Mouse (Mus musculus): Measurements from ENCODE around the gene Tex14.
"Not testable (repeated sequence)": the region's sequence is repeated elsewhere in the genome, so short reads cannot be mapped to it uniquely, and the experiment has no call there.

Tex14 gene

DNA sequence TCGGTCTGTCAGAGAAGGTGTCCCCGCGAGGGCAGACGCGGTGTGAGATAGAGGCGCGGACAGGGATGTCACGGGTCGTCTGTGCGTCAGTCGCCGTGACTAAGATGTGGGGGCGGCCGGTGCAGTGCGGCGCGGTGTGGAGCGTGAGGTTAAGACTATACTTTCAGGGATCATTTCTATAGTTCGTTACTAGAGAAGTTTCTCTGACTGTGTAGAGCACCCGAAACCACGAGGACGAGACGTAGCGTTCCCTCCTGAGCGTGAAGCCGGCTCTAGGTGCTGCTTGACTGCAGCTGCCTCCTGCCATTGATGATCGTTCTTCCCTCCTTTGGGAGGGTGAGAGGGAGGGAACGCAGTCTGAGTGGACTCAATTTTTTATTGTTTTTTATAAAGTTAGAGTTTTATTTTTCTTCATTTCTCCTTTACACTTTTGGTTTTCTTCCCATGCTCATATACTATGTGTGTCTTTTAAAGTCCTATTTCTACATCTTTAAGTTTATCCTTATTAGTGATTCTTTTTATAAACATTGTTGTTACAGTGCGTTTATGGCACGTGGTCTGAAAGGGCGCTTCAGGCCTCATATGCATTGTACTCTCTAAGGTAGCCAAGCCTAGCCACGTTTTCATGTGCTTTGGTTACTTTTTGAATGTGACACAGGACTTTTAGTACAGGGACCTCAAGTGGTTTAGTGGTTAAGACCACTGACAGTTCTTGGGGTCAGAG, 43.8 kb downstream of the Tex14 start:
- peak; percentile 66 for DNase-seq (ENCODE audit: extremely low spot score, low spot score)

DNA sequence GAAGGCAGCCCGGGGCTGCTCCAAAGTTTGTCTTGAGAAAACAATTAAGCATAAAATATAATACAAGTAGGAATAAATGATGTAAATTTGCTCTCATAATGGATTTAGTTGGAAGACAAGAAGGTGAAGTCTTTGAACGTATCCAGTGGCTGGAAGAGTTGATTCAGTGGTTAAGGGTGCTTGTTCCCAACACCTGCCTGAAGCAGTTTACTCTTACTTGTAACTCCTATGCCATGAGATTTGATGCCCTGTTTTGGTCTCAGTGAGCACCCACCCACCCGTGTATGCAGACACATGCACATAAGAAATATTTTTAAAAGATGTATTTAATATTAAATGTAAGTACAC, 44.3 kb downstream of the Tex14 start:
- no peak for DNase-seq (ENCODE audit: extremely low spot score, low spot score)

DNA sequence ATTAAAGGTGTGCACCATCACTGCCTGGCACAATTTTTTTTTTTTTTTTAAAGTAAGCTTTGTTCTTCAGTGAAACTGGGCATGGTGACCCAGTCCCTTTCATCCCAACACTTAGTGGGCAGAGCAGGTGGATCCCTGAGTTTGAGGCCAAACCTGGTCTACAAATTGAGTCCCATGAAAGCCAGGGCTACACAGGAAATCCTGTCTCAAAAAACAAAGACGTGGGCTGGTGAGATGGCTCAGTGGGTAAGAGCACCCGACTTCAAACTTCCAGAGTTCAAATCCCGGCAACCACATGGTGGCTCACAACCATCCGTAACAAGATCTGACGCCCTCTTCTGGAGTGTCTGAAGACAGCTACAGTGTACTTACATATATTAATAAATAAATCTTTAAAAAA, 45.0 kb downstream of the Tex14 start:
- DNase-seq (ENCODE audit: extremely low spot score, low spot score), result not testable (repeated sequence)

DNA sequence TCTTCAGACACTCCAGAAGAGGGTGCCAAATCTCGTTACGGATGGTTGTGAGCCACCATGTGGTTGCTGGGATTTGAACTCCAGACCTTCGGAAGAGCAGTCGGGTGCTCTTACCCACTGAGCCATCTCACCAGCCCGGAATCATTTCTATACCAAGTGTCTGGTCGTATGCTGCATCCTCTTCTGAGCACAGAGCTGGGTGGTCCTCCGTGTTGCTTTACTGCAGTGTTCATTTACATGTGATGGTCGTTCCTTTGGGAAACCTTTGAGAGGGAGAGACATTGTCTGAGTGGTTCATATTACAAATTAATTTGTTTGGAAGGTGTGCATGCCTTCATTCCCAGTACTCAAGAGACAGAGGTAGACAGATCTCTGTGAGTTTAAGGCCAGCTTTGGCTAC, 47.9 kb downstream of the Tex14 start:
- DNase-seq (ENCODE audit: extremely low spot score, low spot score), result not testable (repeated sequence)

DNA sequence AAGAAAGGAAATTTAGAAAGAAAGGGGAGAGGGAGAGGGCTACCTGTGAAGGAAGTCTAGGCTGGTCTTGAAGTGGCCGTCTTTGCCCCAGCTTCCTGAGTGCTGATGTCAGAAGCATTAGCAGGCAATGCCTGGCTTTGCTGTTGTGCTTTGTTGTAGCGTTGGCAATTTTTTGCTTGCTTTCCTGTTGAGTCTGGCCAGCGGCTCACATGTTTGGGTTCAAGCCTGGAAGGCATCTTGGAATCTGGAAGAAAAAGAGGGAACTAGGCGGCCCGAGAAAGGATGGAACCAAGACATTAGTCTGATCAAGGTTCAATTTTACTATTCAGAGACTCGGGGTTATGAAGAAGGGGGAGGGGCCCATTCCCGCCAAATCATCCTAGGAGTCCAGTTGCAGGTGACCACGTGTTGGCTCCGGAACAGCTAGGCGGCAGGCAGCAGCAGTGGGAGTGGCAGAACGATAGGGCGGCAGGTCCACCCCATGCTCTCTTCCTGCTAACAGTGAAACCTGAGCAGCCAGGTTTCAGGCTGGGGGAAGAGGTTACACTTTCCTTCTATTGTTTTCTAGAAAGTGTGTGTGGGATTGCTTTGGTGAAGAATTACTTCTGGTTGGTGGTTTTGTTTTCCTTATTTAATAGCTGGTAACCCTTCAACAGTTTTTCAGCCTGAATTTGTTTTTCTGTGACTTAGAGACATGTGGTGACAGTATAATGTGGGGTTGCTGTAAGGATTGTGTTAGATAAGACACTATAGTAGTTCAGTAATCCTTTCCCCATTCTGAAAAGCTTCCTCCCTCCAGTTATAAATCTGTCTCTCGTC, 48.6 kb downstream of the Tex14 start:
- DNase-seq (ENCODE audit: extremely low spot score, low spot score), result no peak

DNA sequence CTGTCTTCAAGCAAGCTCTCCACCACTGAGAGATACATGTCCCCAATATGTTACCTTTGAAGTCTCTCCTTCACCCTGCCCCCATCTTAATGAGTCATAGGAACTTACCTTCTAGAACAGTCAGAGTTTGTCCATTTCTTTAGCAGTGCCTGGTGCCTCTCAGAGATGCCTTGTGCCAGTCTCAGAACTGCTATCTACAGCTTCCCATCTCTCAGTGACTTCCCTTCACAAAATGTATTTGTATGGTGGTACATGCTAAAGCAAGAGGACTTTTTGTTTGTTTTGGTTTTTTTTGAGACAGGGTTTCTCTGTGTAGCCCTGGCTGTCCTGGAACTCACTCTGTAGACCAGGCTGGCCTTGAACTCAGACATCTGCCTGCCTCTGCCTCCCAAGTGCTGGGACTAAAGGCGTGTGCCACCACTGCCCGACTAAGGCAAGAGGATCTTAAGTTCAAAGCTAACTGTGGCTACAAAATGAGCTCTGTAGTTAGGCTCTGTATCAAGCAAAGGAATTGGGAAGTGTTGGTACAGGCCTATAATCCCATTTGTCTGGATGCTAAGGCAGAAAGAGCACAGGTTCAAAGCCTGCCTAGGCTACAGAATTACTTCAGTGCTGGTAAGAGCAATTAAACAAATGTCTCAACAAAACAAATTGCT, 49.3 kb downstream of the Tex14 start:
- DNase-seq (ENCODE audit: extremely low spot score, low spot score), result no peak

DNA sequence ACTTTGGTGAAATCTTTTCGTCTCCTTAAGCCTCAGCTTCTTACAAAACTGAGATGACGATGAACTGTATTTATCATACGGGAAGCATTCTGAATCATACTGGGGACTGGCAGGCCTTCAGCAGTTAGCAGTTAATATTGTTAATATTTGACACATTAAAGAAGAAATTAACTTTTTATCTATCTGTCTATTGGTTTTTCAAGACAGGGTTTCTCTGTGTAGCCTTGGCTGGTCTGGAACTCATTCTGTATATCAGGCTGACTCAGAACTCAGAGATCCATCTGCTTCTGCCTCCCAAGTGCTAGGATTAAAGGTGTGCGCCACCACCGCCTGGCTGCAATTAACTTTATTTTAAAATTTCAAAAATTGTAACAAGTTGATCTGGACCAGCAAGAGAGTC, 50.7 kb downstream of the Tex14 start:
- DNase-seq (ENCODE audit: extremely low spot score, low spot score), result no peak

DNA sequence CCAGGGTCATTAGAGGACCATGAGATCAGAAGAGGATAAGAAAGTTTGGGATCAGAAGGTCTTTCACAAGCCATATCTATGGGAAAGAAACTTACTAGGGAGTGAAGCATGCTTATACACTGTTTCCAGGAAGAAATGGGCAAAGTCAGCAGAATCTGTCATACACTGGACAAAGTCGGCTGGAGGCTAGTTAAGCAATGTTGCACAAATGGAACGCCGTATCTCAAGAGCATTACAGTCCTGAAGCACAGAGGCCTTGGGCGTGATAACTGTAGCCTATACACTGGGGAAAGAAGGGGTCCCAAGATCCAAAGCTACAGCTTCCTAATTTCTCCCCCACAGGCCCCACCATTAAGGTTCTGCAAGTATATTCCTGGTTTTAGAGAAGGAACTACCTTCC, 51.1 kb downstream of the Tex14 start:
- DNase-seq (ENCODE audit: extremely low spot score, low spot score), result no peak

DNA sequence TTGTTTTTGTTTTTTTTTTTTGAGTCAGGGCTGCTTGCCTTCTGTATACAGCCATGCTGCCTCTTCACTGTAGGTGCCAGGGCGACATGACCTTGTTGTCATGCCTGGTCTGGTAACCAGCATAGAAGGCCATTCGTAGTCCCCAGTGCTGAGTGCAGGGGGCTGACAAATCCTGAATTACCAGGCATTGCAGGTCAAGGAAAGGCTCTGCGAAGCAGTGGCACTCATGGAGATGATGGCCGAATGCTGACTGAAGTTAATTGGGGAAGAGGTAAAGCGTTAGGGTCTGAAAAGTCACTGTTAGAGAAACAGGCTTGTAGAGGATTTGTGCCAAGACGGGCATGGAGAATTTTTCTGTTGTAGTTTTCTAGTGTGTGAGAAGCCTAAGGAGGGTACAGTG, 55.7 kb downstream of the Tex14 start:
- no peak for DNase-seq (ENCODE audit: extremely low spot score, low spot score)

DNA sequence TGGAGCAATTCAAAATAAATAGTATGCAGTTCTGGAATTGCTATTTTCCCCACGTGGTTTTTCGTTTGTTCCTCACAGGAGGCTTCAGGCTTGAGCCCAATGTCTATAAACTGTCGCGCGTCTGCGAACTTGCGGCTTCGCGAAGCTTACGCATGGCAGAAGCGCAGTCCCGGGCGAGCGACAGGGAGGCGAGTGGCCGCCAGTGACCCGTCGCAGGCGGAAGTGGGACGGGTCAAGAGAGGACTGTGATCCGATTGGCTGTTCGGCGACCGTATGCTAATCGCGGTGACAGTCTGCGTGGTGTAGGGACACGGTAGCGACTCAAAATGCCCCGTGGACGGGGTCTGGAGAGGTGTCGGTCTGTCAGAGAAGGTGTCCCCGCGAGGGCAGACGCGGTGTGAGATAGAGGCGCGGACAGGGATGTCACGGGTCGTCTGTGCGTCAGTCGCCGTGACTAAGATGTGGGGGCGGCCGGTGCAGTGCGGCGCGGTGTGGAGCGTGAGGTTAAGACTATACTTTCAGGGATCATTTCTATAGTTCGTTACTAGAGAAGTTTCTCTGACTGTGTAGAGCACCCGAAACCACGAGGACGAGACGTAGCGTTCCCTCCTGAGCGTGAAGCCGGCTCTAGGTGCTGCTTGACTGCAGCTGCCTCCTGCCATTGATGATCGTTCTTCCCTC, 57.1 kb downstream of the Tex14 start:
- DNase-seq (ENCODE audit: extremely low spot score, low spot score), result peak; percentile 65

DNA sequence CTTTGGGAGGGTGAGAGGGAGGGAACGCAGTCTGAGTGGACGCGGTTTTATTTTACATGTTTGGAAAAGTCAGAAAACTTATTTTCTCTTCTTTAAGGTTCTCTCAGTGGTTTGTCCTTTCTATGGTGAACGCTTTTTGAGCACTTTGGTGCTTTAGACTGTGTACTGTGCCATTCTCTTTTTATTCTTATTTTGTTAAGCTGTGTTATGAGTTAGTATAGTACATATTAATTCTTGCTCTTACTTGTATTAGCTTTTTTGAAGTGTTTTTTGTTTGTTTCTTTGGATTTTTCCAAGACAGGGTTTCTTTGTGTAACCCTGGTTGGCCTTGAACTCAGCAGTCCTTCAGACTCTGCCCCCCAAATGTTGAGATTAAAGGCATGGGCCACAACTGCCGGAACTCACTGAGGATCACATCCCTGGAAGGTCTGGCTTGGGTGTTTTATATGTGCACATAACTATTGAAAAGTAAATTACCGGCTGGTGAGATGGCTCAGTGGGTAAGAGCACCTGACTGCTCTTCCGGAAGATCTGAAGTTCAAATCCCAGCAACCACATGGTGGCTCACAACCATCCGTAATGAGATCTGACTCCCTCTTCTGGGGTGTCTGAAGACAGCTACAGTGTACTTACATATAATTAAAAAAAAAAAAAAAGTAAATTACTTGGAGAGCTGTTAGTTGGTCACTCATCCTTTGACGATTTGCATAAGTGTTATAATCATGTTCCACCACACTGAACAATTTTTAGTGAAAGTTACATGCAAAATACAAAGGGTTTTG, 57.8 kb downstream of the Tex14 start:
- DNase-seq (ENCODE audit: extremely low spot score, low spot score), result peak; percentile 54

DNA sequence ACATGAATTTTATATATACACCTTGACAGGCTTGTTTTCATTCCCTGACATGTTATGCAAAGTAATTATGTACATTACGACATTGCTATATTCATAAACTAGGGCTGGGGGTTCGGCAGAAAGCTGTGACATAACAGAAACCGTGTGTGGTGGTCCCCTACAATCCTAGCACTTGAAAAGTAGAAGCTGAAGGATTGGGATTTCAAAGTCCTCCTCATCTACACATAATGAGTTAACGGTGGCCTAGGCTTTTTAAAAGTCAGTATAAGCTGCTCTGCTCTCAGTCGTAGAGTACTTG, 58.3 kb downstream of the Tex14 start:
- DNase-seq (ENCODE audit: extremely low spot score, low spot score), result no peak

DNA sequence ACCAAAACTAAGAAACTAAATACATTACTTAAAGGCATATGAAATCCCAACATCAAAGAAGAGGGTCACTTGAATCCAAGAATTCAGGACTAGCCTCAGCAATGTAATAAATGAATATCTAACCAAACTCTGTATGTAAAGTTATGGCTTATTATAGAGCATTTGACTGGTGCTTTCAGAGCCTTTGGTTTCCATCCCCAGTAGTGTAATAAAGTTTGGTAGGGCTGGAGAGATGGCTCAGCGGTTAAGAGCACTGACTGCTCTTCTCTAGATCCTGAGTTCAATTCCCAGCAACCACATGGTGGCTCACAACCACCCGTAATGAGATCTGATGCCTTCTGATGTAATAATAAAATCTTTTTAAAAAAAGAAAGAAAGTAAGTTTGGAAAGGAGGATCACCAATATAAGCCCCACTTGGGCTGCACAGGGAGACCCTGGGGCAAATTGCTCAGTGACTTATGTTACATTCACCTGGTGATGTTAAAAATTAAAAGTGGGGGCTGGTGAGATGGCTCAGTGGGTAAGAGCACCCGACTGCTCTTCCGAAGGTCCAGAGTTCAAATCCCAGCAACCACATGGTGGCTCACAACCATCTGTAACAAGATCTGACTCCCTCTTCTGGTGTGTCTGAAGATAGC, 59.0 kb downstream of the Tex14 start:
- DNase-seq (ENCODE audit: extremely low spot score, low spot score), result not testable (repeated sequence)

DNA sequence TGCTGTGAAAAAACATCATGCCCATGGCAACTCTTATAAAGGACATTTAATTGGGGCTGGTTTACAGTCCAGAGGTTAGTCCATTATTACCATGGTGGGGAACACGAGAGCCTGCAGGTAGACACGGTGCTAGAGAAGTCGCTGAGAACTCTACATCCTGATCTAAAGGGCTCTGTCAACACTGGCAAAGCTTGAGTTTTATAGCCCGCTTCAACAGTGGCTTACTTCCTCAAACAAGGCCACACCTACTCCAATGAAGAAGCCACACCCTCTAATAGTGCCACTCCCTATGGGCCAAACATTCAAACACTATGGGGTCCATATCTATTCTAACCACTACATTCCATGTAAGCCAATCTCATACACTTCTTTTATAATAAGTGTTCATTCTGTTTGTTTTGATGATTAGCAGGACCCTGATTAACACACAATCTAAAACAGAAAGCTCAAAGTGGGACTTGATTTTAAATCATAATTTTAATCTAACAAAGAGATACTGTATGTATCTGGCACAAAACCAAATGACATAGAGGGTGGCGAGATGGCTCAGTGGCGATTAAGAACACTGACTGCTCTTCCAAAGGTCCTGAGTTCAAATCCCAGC, 61.2 kb downstream of the Tex14 start:
- DNase-seq (ENCODE audit: extremely low spot score, low spot score), result no peak

DNA sequence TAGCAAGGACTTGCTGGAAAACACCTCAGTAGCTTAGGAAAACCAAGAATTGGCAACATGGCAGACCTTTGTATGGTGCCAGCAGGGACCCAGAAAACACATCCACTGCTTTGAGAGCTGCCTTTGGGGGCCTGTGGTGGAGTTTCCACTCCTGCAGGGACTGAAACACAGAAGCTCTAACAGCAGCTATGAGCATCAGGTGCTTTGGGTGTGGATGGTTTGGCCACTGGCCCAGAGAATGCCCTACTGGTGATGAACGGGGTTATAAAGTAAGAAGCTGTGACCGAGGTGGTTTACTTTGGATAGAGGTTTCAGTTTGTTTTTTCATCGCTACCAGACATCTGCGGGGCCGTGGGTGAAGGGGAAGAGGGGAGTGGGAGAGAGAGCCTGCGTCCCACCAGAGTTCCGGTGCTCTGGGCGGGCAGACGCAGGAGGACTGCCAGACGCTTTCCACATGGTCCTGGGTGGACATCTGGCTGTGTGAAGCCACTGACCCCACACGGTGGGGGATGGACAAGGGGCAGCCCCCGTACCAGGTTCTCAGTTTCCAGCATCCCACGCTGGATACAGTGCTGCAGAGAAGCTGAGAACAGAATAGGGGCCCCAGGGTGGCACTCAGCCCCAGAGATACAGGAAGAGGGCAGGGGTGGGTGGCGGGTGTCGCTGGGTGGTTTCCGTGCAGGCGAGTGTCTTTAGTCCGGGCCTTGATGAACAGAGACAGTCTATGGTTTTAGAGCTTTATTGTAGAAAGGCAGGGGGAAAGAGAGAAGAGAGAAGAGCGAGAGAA, 62.8 kb downstream of the Tex14 start:
- no peak for DNase-seq (ENCODE audit: extremely low spot score, low spot score)

DNA sequence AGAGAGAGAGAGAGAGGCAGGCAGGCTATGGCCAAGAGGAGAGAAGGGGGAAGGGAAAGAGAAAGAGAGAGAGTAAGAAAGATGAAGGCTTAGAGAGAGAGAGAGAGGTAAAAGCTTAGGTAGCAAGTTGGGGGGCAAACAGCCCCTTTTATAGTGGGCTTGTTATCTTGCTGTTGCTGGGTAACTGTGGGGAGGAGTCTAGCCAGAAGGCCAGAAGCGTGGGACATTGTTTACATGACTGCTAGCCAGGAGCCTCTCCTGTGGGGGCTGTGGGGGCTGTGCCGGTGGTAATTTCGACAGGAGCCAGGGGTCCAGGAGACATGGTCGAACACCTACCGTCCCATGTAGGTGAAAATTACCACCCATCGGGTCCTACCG, 63.4 kb downstream of the Tex14 start:
- no peak for DNase-seq (ENCODE audit: extremely low spot score, low spot score)

DNA sequence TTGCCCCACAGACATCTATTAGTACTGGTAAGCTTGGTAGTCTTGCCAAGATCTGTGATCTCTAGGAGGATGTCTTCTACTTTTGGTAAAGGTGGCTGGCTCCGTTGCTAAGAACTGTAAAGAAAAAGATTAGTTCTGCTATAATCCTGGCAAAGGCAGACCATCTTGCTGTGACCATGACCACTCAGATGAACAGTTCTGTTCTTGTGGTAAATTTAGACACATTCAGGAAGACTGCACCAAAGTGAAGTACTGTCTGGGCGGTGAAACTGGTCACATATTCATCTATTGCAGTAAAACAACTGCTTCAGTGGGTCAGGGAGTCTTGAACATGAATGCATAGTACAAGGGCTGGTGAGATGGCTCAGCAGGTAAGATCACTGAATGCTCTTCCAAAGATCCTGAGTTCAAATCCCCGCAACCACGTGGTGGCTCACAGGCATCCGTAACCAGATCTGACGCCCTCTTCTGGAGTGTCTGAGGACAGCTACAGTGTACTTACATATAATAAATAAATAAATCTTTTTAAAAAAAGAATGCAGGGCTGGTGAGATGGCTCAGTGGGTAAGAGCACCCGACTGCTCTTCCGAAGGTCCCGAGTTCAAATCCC, 63.9 kb downstream of the Tex14 start:
- no peak for DNase-seq (ENCODE audit: extremely low spot score, low spot score)

DNA sequence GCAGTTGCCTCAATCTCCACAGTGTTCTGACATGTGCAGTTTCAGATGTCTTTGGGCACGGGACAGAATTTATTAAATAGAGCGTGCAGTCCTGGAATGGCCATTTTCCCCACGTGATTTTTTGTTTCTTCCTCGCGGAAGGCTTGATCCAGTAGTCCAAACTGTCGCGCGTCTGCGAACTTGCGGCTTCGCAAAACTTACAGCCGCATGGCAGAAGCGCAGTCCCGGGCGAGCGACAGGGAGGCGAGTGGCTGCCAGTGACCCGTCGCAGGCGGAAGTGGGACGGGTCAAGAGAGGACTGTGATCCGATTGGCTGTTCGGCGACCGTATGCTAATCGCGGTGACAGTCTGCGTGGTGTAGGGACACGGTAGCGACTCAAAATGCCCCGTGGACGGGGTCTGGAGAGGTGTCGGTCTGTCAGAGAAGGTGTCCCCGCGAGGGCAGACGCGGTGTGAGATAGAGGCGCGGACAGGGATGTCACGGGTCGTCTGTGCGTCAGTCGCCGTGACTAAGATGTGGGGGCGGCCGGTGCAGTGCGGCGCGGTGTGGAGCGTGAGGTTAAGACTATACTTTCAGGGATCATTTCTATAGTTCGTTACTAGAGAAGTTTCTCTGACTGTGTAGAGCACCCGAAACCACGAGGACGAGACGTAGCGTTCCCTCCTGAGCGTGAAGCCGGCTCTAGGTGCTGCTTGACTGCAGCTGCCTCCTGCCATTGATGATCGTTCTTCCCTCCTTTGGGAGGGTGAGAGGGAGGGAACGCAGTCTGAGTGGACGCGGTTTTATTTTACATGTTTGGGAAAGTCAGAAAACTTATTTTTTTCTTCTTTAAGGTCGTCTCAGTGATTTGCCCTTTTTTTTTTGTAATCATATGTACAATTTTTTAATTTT, 66.2 kb downstream of the Tex14 start:
- DNase-seq (ENCODE audit: extremely low spot score, low spot score), result peak; percentile 79
